Mouse (Mus musculus) hematopoietic stem cell, adult 5-6 weeks (primary cell): Measurements from ENCODE around the gene Slc15a3. TPM values are rescaled to one million over a fixed set of nuclear protein-coding genes. Genes with fewer than 3 reads are reported as not detected.

ENCODE experiments used
- ATAC-seq, 2 experiments: fragments of 125-278 bp in 1 of 2; replicated peaks in 1 of 2; 2 replicates each; pipeline ENCODE4 v1.8.0; 2016 to 2017; ENCODE audit warnings: inconsistent platforms in 2 of 2, mild to moderate bottlenecking in 2 of 2, moderate number of reproducible peaks in 2 of 2, low read depth in 1 of 2, moderate TSS enrichment in 1 of 2; ENCODE audit not compliant: low FRiP score in 2 of 2, poor library complexity in 2 of 2, severe bottlenecking in 2 of 2, insufficient read depth in 1 of 2, low TSS enrichment in 1 of 2
- total RNA-seq: library from RNA; stranded (forward); fragments of 172-1452, 232-1000 nt; gene quantifications from 2 replicates; pipeline ENCODE4 v1.2.3, GENCODE M21; 2017

The Slc15a3 gene
- total RNA-seq = 0.94 and 9.2 TPM in 2 replicates

- no peak for ATAC-seq
Observed at GRCm38 (mm10) chr19:10839010-10839892, at the start of gene Slc15a3. Slc15a3 (plus strand) TSS chr19:10839727.

DNA sequence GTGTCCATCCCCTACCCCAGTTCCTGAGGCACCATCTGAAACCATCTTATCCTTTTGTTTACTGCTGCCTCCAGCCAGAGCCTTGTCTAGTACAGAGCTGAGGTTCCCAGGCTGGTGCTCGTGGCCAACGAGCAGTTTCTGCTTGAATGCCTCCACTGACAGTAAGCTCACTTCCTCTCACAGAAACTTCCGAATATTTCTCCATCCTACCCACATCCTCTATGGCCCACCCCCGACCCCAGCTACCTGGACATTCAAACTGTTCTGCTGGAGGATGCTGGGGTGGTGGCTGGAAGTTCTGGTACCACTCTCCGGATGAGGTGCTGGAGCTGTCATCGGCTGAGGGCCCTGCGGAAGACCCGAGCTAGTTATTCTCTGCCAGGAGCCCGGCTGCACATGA lies 49.2 kb upstream of the Slc15a3 start:
- no peak for ATAC-seq

GRCm38 (mm10) chr19:10793044-10793443 lies 46.5 kb upstream of the Slc15a3 start:
- no peak for ATAC-seq

DNA sequence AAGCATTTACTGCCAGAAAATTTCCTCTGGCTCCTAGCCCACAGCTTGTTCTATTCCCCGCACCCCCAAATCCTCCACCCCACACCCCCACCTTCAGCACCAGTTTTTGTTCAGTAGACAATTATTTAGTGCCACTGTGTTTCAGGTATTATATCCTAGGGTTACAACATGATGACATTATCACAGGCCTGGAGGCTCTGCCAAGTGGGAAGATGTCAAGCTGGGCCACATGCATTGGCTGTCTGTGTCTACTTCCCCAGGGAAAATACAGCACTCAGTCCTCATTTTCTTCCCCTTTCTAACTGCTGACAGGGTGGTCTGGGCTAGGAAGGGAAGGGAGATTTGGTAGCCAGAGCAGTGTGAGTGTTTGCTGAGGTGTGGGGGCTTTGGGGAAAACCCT lies 44.6 kb upstream of the Slc15a3 start:
- ATAC-seq = no peak

DNA sequence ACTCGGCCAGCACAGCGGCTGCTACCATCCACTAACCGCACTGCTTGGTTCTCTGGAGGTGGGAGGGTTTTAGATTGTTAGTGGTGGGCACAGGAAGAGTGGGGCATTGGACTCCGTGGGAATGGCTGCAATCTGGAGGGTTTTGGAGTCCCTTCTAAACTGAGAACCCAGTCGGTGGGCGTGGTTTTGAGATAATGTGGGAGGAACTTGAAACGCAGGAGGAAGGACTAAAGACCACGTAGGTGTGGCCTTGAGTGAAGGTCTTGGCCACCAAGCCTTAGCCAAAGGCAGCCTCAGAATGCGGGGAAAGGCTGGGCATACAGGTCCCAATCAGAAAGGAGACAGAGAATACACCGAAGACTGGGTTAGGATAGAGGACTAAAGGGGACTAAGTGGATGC lies 41.0 kb upstream of the Slc15a3 start:
- ATAC-seq = no peak

DNA sequence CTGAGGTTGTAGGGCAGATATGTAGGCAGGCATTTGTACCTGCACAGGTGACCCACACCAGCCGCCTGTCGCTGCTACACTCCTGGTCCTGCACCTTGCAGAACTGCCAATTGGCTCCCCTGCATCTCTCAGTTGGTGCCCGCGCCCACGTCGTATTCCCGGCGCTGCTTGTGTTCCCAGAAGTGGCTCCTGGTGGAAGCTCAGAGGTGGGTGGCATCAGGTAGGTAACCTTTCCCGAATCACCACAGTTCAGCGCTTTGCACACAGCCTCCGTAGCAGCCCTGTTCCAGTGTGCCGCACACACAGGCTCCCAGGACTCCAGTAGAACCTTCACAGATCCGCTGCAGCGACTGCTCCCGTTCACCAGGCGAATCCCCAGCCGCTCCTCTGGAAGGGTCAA lies 40.4 kb upstream of the Slc15a3 start:
- no peak for ATAC-seq

GRCm38 (mm10) chr19:10801070-10801469 lies 38.5 kb upstream of the Slc15a3 start:
- peak; percentile 63 to 78 for ATAC-seq

DNA sequence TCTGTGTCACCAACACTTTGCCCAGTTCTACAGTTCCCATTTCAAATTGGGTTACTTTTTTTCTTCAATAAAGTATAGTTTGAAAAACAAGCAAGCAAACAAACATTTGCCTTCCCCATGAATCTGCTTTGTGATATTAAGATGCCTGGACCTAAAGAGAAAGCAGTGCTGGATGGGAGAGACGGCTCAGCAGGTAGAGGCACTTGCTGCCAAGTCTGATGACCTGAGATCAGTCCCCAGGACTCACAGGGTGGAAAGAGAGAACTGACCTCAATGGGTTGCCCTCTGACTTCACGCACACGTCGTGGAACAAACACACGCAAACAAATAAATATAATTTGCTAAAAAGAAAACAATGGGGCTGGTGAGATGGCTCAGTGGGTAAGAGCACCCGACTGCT lies 37.6 kb upstream of the Slc15a3 start:
- ATAC-seq = no peak

GRCm38 (mm10) chr19:10803751-10804150 lies 35.8 kb upstream of the Slc15a3 start:
- ATAC-seq = no peak; a peak in 1 of 4 replicates

- no peak for ATAC-seq
Observed at GRCm38 (mm10) chr19:10804850-10805660, 34.5 kb upstream of the Slc15a3 start.

GRCm38 (mm10) chr19:10805661-10806285 lies 33.8 kb upstream of the Slc15a3 start:
- no peak for ATAC-seq

DNA sequence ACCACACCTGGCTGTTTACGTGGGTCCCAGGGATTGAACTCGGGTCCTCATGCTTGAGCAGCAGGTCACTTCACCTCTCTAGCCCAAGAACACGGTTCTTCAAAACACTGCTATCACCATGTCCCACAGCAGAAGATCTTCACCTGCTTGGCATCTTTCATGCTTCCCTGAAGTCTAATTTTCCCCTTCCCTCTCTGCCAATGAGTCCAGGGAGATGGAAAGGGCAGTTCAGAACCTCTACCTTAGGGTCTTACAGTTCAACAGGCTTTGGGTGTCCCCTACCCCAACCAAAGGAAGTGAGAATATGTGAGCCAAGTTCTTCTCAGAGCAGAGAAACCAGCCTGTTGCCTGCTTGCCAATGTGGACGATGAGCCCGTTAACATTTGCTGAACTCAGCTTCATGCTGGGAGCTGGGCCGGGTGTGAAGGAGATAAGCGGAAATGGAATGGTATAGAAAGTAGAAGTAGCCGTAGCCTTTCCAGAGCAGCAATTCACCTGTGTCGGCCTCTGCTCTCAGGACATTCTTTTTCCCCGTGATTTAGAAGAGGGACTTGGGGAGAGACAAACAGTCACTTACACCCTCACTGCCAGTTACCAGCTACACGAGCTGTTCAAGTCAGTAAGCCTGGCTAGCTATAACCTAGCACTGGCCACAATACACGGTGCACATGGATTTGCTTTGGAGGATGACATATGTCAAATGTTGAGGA lies 30.8 kb upstream of the Slc15a3 start:
- no peak for ATAC-seq

GRCm38 (mm10) chr19:10809428-10810175 lies 29.9 kb upstream of the Slc15a3 start:
- no peak for ATAC-seq

DNA sequence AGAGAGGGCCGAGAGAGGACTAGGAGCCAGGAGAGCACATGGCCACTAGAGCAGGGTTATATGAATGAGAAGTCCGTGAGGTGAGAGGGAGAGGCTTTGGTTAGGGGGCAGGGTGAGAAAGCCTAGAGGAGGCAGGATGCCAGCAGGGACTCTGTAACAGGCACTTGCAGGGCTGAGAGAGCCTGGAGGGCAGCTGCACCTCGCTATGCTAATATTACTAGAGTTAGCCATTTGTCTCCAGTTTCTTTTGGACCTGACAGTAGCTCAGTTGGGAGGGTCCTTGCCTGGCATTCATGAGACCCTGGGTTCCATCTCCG lies 29.4 kb upstream of the Slc15a3 start:
- no peak for ATAC-seq

DNA sequence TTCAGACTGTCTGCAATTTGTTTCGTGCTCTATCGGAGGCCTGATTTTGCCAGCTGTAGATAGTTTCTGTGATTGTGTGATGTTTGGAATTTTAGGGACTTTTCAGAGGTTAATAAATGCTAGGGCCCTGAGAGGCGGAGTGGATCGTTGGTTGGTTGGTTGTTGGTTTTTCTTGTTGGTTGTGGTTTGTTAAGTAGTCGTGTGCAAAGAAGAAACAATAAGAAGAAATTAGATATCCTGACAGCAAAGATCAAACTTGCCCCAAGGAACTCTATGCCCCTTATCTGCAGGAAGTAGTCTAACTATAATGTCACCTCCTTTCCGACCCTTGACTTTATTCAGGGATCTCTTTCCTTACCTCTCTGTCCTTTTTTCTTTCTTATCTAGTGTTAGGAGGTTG lies 28.1 kb upstream of the Slc15a3 start:
- ATAC-seq = no peak

DNA sequence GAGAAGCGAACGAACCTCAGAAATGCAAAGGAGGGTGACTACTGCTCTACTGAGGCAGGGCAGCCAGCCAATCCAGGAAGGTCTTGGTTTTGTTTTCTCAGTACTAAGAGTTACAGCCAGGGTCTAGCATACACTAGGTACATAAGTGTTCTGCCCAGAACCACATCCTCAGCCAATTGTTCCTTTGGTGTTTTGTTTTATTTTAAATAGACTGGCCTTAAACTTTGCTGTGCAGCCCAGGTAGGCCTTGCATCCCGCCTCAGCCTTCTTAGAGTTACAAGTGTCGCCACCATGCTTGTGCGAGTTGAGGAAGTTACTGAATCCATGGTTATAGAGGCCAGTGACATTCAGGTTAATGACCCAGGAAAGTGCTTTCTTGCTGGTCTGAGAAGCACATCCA lies 26.5 kb upstream of the Slc15a3 start:
- no peak for ATAC-seq

- no peak for ATAC-seq
Observed at GRCm38 (mm10) chr19:10813905-10814304, 25.6 kb upstream of the Slc15a3 start.
